Mouse (Mus musculus) bone marrow macrophage, adult 2 months (primary cell): Measurements from ENCODE around the gene Pik3r5.

ENCODE experiments used
- CTCF ChIP-seq: IDR thresholded peaks from 2 replicates; pipeline ENCODE4 v1.5.1; 2012; ENCODE audit warnings: low read depth, mild to moderate bottlenecking, low read length, moderate library complexity
- POLR2A ChIP-seq: IDR thresholded peaks from 2 replicates; pipeline ENCODE4 v1.6.1; 2012; ENCODE audit warnings: mild to moderate bottlenecking, low read depth, low read length, borderline replicate concordance

DNA sequence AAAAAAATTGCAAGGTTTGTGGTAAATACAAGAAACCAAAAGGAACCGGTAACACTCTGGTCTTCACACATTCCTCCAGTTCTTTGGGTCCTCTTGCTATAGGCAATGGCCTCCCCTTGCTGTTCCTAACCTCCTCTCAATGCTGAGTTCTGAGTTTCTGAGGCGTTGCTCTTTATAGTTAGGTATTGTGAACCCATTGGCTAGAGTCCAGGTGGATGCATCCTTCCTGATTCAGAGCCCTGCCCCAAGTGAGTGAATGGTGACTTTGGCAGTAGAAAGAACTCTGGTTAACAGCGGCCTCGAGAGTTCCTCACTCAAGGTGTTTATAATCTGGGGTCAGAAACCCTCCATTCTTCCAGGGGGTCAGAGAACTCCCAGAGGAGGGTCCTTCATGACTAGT, 37.2 kb upstream of the Pik3r5 start:
- TF ChIP-seq CTCF (no peak), POLR2A (no peak)
